Mouse (Mus musculus) layer of hippocampus, postnatal 14 days (tissue): Measurements from ENCODE around the gene Zcwpw1. TPM values are rescaled to one million over a fixed set of nuclear protein-coding genes. Genes with fewer than 3 reads are reported as not detected.
A peak's percentile ranks its signal among the peaks of the same experiment; 100 is the strongest.

Source experiments
- DNase-seq, 2 experiments: peaks; one replicate each; pipeline ENCODE4 v3.0.0; 2021 to 2022; ENCODE audit warnings: low spot score in 2 of 2, mixed read lengths in 1 of 2
- total RNA-seq, 2 experiments: library from RNA; stranded (reverse); gene quantifications; 2 replicates each; pipeline ENCODE4 v1.2.3; 2021

Gene Zcwpw1
- total RNA-seq, 2 experiments from 2014 or later: 5.0 to 5.7 TPM

DNA sequence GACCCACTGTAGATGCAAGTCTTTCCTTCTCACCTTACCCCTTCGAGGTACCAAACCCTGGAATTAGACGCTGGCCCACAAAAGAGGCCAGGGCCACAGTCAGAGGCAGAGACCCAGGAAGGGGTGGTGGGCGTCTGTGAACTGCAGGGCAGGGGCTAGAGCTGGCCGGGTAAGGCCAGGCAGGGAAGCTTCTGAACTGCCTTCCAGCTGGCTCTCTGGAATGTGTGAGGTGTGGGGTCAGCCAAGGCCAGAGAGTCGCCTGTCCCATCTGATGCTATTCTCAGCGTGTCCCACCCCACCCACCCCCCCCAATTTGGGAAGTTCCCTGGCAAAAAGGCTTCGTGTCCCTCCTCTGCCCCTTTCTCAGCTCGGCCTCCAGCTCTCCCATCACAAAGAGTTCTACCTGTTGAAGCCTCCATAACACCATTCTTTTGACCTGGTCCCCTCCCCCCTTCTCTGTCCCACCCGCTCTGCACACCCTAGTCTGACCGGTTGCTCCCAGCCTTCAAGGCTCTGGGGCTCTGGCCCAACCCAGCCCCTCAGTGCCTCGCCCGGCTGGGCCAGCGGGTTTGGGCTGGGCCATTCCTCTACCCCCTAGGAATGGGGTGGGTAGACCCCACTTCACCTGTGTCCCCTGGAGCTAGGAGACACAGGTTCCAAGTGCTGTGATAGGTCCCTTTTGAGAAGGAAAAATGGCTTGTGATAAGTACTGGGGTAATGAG is 34.3 kb upstream of the Zcwpw1 start:
- DNase-seq: no peak

DNA sequence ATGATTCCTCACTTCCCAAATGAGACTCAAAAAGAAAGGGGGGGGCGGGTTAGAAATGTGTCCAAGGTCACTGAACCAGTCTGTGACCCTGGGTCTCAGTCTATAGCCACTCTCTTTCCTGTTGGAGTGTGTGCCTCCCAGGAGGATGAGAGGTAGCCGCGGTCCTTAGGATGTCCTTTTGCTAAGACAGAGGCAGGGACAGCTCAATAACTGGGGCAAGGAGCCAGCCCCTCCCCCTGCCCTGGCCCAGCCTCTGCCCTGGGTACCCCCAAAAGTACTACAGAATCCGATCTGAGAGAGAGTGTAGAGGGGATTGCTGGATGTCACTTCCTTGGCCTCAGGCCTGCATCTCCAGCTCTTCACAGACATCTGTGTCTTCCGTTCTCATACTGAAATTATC is 32.2 kb upstream of the Zcwpw1 start:
- no peak for DNase-seq

DNA sequence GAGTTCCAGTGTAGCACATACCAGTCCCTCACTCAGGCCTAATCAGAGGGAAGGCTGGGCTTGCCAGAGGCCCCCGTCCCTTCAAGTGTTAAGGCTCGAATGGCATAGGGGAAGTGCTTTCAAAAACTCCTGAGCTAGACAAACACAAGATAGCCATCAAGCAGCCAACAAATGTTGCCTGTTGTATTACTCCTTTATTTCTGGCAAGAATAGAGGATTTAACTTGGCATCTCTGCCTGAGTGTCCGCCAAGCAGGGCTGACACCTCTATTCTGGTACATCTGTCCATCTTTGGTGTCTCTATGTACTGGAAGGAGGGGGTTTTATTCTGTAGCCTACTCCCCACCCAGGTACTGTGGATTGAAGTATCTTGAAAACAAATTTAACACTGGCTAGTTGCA is 31.5 kb upstream of the Zcwpw1 start:
- DNase-seq: no peak

DNA sequence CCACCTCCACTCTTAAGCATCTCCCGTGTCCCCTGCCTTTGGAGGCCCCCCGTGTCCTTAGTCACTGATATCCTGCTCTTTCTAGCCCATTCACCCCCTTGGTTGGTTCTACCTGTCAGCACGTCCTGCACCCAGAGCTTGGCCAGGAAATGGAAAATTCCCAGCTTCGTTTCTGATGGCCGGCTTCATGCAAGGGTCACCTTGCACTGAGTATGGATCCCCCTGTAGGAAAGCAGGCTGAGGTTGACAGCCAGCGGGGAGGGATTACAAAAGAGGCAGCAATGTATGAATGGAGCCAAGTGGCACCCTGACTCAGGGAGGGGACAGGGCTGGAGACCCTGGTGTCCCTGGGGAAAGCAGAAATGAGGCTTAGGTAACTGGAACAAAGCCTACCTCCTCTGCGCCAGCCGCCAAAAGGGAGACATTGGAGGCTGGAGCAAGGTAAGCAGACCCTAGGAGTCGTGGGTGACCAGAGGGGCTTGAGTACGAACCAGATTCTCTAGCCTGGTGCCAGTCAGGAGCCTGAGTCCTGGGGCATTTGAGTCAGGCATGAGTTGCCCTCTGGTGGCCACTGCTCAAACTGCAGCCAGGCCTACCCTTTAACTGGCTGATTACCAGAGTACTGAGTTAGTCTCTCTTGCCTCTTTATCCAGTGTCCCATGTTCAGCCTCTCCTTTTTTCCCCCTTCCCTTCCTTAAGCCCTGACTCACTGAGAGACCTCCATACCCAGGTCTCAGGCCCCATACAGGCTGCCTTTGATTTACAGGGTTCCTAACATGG is 30.5 kb upstream of the Zcwpw1 start:
- DNase-seq: peak; percentile 87 to 93

DNA sequence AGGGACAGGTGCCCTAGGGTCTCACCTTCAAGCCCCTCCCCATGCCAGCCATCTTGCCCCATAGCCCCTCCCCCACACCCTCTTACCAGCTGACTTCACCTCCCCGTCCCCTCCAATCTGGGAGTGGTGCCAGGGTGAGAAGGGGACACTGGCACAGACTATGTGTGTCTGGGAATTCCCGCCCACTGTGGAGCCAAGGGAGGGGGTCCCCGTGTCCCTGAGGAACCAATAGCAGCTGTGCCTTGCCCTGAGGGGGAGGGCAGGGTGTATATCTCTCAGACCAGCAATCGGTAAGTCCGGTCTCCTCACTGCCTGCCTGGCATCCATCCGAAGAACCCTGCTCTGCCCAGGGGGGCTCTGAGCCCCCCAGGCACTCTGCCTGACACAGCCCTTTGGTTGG is 29.7 kb upstream of the Zcwpw1 start:
- peak; percentile 79 to 91 for DNase-seq

DNA sequence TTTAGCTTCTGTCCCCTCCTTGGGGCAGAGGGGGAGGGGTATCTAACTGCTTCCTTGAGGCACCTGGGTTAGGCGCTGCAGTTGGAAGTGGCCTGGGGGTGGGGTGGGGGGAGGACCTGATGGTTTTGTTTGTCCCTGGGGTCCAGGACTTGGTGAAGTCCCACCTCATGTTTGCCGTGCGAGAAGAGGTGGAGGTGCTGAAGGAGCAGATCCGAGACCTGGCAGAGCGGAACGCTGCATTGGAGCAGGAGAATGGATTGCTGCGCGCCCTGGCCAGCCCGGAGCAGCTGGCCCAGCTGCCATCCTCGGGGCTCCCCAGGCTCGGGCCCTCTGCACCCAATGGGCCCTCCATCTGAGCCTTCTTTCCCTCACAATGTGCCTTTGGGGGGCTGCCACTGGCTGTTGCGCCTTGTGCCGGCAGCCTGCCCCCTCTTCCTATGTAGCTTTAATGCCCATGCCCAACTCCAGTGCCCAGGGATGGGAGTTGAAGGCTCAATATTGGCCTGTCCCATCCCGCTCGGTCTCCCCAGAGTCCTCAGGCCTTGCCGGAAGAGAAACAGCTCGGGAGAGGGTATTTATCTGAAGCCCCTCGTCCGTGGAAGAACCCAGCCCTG is 28.6 kb upstream of the Zcwpw1 start:
- DNase-seq: no peak

DNA sequence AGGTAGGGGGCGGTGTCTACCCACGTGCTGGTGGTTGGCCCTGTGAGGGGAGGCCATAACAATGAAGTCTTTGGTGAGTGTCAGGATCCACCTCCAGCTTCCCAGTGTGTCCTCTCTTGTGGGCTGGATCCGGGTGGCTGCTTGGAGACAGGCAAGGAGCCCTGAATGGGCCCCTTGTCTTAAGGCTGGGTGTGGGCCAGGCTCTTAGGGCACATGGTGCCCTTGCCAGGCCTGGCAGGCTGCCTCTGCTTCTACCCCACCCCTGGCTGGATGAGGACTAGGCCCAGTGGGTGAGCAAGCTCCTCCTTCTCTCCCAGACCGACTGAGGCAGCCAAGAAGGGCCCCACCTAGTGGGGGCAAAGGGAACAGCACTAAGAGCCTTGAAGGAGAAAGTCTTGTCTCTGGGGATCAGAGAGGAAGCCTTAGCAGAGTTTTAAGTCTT is 27.6 kb upstream of the Zcwpw1 start:
- peak; percentile 86 to 95 for DNase-seq

DNA sequence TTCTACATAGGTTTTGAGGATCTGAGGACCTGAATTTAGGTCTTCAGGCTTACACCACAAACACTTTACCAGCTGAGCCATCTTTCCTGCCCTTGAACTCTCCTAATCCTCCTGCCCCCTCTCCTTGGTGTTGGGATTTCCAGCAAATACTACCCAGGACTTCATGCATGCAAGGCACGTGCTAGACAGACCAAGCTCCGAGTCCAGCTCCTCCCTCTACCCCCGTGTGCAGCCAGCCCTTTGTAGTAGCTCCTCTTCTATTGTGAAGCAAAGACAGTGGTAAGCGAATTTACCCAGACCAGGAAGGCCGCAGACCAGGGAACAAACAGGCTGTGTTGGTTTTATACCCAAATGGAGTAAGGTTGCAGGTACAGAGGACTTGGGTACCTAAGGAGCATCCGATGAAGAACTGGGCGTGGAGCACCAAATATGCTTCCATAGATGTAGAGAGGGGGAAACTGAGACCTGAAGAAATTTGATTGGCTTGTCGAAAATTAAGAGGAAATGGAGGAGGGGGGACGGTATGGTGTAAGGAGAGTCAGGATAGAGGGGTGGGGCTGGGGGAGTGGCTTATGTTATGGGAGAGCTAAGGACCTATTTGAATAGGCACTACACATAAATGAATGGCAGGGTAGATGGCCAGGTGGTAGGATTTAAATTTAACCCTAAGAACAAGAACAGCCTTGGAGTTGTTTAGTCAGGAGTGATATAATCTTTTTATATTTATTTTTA is 22.8 kb upstream of the Zcwpw1 start:
- no peak for DNase-seq

DNA sequence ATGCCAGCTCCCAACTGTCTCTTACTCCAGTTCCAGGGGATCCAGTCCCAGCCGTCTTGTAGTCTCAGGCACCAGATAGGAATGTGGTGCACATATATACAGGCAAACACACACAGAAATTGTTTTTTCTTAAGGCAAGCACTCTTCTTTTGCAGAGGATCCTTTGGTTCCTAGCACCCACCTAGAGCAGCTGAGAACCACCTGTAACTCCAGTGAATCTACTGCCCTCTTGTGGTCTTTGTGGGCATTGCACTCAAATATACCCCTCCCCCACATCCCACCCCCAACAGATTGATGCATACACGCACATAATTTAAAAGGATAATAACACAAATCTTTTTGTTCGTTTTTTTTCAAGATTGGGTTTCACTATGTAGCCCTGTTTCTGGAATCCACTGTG is 21.3 kb upstream of the Zcwpw1 start:
- DNase-seq: no peak

DNA sequence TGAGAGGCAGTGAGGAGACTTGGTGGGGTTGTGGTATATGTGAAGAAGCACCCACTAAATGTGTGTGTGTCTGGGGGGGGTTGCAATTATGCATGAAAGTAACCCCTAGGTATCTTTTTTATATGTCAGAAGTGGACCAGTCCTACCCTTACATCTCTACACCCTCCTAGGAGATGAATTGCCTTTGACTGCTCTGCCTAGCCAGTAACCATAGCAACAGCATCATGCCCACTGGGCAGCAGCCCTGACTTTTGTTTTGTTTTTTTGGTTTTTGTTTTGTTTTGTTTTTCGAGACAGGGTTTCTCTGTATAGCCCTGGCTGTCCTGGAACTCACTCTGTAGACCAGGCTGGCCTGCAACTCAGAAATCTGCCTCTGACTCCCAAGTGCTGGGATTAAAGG is 19.1 kb upstream of the Zcwpw1 start:
- DNase-seq: no peak

DNA sequence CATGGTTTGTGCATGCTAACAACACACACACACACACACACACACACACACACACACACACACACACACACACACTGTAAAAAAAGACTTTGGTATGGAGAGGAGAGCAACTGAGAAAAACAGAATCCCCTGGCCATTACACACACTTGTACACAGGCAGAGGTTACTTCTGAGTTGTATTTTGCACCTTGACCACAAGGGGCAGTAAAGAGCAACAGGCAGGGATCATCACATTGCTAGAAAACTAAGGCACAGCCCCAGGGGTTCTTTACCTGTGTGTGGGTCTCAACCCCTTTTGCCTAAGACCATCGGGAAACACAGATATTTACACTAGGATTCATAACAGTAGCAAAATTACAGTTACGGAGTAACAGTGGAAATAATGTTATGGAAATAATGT is 16.9 kb upstream of the Zcwpw1 start:
- DNase-seq: no peak

DNA sequence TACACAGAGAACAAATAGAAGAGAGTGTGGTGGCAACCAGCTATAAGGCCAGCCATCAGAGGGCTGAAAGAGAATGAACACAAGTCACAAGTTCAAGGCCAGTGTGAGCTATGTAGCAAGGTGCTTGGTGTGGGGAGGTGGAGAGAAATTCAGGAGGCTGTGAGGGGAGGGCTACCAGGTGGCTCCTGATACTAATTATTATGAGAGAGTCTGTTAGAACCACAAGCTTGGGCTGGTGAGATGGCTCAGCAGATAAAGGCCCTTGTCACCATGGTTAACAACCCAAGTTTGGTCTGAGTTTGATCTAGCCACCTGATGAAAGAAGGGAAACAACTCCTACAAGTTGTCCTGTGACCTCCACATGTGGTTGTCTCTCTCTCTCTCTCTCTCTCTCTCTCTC is 14.8 kb upstream of the Zcwpw1 start:
- no peak for DNase-seq

DNA sequence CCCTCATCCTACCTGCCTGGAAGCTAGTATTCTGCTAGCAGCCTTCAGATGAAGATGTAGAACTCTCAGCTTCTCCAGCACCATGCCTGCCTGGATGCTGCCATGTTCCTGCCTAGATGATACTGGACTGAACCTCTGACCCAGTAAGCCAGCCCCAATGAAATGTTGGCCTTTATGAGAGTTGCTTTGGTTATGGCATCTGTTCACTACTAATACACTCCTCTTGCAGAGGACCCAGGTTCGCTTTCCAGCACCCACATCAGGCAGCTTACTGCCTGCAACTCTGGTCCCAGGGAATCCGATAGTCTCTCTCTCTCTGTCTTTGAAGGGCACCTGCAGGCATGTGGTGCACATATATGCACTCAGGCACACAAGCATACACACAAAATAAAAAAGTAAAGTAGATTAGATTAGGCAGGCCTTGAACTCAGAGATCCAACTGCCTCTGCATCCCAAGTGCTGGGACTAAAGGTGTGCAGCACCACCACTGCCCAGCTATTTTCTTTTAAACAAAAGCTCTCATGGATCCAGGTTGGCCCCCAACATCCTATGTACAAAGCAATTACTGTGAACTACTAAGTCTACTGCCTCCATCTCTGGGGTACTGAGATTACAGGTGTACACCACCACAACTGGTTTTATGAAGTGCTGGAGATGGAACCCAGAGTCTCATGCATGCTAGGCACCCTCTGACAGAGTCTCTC is 11.9 kb upstream of the Zcwpw1 start:
- no peak for DNase-seq

DNA sequence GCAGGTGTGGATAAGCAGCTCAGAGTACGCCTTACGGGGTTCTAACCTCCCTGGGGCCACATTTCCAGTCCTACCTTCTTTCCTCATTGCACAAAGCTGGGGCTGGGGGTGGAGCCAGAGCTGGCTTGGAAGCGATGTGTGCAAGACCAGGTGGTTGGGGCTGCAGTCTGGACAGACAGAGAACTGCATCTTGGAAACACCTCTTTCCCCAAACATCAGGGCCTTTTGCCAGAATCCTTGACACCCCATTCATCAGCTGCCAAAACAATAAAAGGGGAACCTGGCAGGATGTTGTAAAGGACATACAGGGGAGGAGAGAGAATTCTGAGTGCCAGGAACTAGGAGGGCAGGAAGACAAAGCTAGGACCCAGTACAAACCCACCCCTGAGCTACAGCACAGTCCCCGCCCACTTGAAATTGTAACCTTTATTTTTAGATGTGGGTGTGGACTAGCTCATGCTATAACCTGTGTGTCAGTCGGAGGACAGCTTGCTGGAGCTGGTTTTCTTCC is 11.1 kb upstream of the Zcwpw1 start:
- DNase-seq: no peak

DNA sequence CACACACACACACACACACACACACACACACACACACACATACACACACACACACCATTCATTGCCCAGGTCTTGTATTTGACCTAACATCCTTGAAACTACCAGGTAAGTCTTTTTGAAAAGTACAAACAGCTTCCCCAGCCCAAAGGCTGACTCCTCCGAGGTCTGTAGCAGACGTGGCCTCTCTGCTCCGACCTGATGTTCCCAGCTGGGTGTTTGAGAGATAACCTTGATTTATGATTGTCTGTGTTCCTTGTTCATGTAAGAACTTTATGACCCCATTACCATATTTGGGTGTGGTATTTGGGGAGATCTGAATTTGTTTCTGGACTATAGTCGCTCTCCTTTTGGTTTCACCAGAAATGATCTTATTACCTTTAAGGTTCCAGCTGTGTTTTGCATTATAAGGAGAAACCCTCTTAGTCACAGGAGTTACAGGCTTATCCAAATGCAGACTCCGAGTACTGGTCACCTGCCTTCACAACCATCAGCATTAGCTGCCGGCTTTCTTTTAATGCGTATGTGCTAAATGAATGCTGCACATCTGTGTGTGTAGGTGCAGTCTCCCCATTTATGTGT is 10.2 kb upstream of the Zcwpw1 start:
- DNase-seq: no peak

DNA sequence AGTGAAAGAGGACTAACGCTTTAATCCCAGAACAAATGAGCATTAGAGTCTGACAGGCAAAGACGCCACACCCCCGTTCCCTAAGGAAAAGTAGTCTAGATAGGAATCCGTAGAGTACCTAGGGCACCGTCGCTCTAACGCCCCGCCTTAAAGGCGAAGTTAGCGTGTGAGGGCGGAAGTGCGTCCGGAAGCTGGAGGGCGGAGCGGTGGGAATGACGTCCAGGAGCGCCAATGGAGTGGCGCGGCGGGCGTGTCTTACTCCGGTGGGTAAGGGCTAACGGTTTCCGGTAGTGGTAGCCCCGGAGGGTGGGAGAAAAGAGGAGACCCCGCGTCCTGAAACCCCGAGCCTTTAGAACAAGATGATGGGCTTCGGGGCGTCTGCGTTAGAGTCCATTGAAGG is 9.0 kb upstream of the Zcwpw1 start, which contains the start of gene Ppp1r35:
TSS of gene Ppp1r35 (plus strand) at position 215 of the 400 bp plus-strand sequence.
- peak; percentile 95 to 98 for DNase-seq

DNA sequence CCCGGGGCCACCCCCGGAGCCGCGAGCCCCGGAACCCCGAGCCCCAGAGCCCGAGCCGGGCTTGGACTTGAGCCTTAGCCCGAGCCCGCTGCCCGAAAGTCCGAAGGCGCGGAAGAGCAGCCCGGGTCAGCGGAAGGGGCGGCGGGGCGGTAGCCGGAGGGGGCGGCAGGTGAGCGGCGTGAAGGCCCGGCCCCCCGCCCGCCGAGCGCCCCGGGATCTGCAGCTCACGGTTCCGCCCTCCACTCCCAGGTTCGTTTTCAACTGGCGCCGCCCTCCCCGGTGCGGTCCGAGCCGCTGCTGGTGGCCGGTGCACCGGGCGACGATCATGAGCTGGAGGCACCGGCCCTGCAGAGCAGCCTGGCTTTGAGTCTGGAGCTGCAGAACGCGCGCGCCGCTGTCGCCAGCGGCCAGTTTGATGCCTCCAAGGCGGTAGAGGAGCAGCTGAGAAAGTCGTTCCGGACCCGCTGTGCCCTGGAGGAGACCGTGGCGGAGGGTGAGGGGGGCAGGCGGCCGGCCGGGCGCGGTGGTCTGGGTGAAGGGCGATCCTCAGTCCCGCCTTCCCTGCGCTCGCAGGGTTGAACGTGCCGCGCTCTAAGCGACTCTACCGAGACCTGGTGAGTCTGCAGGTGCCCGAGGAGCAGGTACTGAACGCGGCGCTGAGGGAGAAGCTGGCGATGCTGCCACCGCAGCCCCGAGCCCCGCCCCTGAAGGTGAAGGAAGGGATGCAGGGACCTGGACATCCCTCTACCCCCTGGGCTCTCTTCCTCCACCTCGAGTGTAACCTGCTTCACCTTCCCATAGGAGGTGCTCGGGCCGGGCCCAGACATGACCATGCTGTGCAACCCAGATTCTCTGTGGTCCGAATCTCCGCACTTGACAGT is 8.3 kb upstream of the Zcwpw1 start:
- no peak for DNase-seq

DNA sequence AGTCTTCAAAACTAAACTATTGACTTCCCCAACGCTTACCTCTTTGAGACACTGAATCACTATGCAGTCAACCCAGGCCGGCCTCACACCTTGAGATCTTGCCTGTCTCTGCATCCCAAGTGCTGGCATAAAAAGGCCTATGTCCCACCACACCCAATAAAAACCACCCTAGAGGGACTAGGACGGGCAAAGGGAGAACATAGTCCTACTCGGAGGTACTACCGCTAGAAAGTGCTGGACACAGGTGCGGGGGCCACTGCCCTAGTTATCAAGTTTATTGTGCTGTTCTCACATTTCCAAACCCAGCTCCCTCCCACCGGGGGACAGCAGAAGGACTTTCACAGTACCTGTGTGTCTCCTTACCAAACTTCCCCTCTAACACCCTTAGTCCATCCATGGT is 5.9 kb upstream of the Zcwpw1 start:
- no peak for DNase-seq

DNA sequence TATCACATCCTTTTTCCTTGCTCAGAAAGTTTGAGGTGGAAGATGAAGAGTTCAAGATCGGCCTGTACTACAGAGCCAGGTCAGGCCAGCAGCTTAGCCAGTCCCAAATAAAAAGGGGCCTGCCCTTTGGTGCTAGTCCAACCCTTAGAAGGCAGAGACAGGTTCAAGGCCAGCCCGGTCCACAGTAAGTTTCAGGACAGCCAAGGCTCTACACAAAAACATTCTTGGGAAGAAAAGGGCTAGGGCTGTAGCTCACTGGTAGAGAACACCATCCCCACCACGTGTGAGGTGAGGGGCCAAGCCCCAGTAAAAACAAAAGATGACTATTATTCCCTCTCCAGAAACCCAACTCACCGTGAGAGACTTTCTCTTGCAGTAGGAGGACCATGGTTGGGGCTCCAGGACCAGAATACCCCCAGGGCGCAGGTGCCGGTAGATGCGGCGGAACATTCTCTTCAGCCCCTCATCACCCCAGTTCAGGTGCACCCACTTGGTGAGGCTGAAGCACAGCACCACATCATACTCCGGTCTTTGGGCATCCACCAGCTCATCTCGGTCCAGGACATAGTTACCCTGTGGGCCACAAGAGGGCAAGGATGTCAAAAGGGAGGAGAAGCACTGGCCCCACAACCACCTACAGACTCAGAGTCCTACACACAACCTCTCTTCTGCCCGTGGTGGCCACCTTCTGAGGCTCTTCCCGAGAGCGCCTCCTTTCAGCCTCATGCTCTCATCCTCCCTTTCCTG is 4.6 kb upstream of the Zcwpw1 start:
- DNase-seq: no peak
